Mouse (Mus musculus) heart, adult 18-20 months (tissue): ENCODE measurements at regions not wholly inside any gene's neighbourhood (a gene's known extent, or its start where the extent isn't known, plus 50 kb on each side); places are given as distances from the start of the nearest gene placed in this dataset.

Experiments
- DNase-seq, 2 experiments: peaks; one replicate each; pipeline ENCODE4 v3.0.0; 2021 to 2022; ENCODE audit warnings: mixed read lengths in 1 of 2

DNA sequence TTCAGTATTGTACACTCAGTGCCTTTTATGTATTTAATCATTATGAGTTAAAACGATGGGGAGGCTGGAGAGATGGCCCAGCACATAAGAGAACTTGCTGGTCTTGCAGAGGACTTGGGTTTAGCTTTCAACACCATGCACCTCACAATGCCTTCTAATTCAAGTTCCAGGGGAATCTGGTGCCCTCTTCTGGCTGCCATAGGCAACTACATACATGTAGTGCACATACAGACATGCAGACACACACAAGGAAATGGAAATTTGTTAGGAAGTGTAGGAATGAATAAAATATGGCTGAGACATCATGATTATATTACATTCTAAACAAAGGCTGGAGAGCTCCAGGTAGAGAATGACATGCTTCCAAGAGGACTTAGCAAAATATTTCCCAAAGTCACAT lies 251.4 kb downstream of the Hivep2 start:
- DNase-seq: no peak

DNA sequence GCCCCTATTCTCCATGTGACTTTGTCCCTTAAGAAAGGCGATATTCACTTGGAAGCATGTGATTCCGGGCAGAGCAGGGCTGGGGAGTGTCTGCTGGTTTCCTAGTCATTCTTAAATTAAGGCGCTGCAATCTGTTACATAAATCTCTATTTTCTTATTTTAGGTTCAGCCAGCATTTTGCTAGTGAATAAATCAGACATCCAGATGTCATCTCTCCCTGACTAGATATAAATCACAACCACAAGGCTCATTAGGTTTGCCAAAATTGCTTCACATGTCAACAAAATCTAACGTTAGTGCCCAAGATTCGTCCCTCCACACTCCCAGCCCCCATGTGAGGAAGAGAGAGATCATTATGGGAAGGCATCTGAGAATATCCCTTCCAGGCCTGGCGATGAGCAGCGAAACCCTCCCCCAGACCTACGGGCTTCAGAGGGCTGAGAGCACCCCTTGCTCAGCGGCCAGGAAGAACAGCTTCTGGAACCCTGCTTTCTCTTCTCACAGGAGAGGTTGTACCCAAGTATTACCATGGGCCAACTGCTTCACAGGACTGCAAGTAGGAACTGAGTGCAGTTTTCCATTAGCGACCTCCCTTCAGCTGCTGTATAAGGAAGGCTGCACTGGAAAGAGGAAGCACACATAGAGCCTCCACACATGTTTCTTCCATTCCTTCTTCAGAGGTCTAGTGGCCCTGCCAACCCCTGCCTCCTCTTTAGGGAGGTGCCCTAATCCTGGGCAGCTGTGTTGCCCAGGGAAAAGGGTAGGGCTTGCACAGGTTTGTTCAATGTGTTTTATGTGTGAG lies 250.5 kb downstream of the Hivep2 start:
- no peak for DNase-seq

- DNase-seq: no peak
These were observed 249.6 kb downstream of the Hivep2 start for GRCm38 (mm10) chr10:14215512-14215911.

GRCm38 (mm10) chr10:14213536-14213935 lies 247.7 kb downstream of the Hivep2 start:
- no peak for DNase-seq

- DNase-seq: peak; percentile 44 to 50
These were observed 246.1 kb downstream of the Hivep2 start for GRCm38 (mm10) chr10:14211926-14212325.

DNA sequence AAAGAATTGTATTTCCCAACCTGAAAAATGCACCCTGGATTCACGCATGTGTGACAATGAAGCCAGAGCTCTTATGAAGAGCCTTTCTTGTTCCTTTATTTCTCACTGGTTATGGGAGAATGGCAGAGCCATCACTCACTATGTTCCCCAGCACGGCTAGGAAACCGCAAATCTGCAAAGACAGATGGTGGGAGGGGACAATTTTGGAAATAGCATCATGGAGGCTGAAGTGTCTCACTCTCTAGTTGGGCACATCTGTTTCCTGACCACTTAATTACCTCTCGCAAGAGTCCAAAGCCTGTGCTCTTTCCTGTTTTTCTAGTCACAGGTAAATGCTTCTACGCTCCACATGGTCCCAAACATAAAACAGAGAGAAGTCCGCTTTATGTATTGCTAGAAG lies 245.6 kb downstream of the Hivep2 start:
- DNase-seq: no peak

GRCm38 (mm10) chr10:14210445-14210844 lies 244.6 kb downstream of the Hivep2 start:
- DNase-seq: no peak

DNA sequence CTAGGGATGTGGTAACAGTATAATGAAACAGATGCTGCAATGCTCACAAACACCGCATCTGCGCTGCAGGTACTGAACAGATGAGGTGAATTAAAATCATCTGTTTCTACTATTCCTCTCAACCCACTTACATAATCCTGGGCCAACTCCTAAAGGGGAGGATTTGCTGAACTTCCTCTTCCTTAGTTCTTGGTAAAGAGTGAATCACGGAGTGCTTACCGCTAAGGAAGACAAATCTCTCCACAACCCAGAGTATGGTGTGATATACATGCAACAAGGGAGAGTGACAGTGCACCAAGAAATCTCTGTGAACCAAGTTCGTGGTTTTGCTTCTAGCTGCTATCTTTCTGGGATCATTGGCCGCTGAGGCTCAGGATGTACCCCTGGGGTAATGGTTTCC lies 244.2 kb downstream of the Hivep2 start:
- DNase-seq: no peak

DNA sequence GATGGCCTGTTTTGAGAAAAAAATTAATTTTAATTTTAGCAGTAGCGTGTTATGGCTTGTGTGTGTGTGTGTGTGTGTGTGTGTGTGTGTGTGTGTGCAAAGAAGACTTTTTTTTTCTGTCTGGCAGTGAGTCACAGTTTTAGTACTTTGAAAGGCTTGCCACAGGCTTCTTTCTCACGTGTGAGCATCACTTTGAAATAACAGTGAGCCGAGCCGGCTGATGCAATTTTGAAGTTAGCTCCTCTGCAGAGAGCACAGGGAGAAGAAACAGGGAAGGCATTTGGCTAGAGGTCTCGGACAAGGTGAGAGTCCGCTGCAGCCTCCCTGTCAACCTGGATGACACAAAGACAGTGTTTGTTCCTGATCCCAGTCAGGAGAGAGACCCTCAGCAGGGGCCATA lies 242.3 kb downstream of the Hivep2 start:
- DNase-seq: no peak

DNA sequence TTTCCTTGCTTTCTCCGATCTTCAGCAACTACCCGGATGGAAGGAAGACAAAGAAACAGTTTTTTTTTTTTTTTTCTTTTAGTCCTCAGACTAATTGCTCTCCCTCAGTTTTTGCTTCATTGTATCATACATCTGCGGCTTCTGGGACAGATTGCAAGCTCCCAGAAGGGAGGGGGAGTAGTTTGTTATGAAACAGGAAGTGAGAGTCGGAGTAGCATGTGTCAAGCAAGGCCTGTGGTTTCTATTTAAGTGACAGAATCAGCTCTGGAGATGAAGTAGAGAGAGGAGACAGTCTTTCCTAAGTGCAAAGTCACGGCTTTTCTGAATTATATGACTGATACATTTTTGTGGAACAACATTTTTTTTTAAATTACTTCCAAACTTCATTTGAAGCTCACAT lies 241.7 kb downstream of the Hivep2 start:
- peak; percentile 57 to 75 for DNase-seq

GRCm38 (mm10) chr10:14207051-14207570 lies 241.2 kb downstream of the Hivep2 start:
- no peak for DNase-seq
